Mouse (Mus musculus) heart, postnatal 4 days (tissue): Measurements from ENCODE around the gene Selenoi. TPM values are rescaled to one million over a fixed set of nuclear protein-coding genes. Genes with fewer than 3 reads are reported as not detected.

Experiments used
- total RNA-seq, 2 experiments: library from RNA; stranded (reverse); gene quantifications; 2 replicates each; pipeline ENCODE4 v1.2.3; 2021

Gene Selenoi
- total RNA-seq, 2 experiments from 2014 or later, result 22.8 to 24.9 TPM

Other genes starting within 250 kb of the Selenoi start
- under 1 TPM in 1 of 2 experiments, not detected in 1; 0.29 TPM for gene Il6, start 219.5 kb upstream of the Selenoi start, total RNA-seq
- 10 to 100 TPM; 44.0 to 49.6 TPM for gene Tyms, start 159.0 kb upstream of the Selenoi start, total RNA-seq
- under 1 TPM; 0.27 to 0.45 TPM for gene Garem2, start 127.4 kb upstream of the Selenoi start, total RNA-seq
- not detected for gene 3110082J24Rik, start 126.5 kb upstream of the Selenoi start, total RNA-seq
- 1,000 to 10,000 TPM; 1,073 to 1,141 TPM for gene Hadha, start 77.4 kb upstream of the Selenoi start, total RNA-seq
- 1,000 to 10,000 TPM; 1,045 to 1,083 TPM for gene Hadhb, start 77.3 kb upstream of the Selenoi start, total RNA-seq
- under 1 TPM; 0.21 to 0.45 TPM for gene Adgrf3, start 26.9 kb upstream of the Selenoi start, total RNA-seq
- under 1 TPM in 1 of 2 experiments, not detected in 1; 0.11 TPM for gene Drc1, start 48.8 kb downstream of the Selenoi start, total RNA-seq
- under 1 TPM; 0.05 to 0.07 TPM for gene Otof, start 229.4 kb downstream of the Selenoi start, total RNA-seq
- not detected for gene 1700001C02Rik, start 233.5 kb downstream of the Selenoi start, total RNA-seq